Mouse (Mus musculus): ENCODE measurements at regions not wholly inside any gene's neighbourhood (a gene's known extent, or its start where the extent isn't known, plus 50 kb on each side); places are given as distances from the start of the nearest gene placed in this dataset.

DNA sequence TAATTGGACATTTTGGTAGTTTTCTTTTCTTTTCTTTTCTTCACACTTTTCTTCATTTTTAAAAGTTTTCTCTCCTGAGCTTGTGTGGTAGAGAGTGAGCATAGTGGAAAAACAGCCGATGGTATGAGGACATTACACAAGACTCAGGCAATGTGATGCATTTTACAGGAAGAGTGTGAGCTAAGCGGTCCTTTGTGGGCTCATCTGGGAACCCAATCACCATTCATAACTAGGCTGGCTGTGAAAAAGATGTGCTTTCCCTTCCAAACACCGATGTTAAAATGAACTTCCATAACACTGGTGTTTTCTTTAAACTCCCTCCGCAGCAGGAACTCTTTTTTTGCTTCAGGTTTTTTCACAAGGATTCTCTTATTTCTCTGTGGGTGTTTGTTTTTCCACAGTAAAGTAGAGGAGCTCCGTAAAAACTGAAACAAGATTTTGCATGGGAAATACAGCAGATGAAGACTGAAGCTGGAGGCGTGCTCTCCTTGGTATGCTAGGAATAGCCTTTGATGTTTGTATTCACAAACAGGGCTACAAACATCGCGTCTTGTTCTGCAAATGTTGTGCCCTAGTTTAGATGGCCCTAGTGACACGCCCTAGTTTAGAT is 92.8 kb upstream of the Ranbp3l start:
- Histone ChIP-seq H3K27me3 (ENCODE audit: control insufficient read depth, insufficient read depth, low read length) (no peaks in the 10 kb centered on the region), H3K4me1 (ENCODE audit: control insufficient read depth, insufficient read depth, low read length) (no peaks in the 10 kb centered on the region), H3K4me3 (replicated peaks; ENCODE audit: insufficient read depth, low read depth, low read length) (no peak overlapping the region), H3K27ac (ENCODE audit: insufficient read depth, low read length) (no peak overlapping the region)
- DNase-seq = no peak
- 84% methylated on average over 9 of the region's 9 CpGs for WGBS
- TF ChIP-seq CTCF (IDR thresholded peaks at IDR 0.05; ENCODE audit: borderline replicate concordance, insufficient read depth, low read depth, low read length) (no peak), POLR2A (IDR thresholded peaks at IDR 0.05; ENCODE audit: borderline replicate concordance, insufficient read depth, low read length) (no peak)

DNA sequence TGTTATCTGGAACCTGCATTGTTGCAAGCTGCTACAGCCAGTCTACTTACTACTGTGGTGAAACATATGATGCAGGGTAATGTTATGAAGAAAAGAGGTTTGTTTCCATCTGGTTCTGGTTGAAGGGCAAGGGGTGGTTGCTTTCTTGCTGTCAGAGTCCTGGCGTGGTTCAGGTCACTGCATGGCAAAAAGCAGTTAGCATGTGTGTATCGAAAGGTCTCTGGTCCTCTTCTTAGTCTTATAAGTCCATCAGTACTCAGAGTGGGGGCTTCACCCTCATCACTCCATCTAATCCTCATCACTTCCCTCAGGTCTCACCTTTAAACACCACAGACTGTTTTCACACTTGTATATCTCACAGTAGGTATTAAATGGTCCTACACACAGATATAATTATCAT is 99.7 kb upstream of the Ranbp3l start:
- no peak for TF ChIP-seq POLR2A (IDR thresholded peaks at IDR 0.05; ENCODE audit: borderline replicate concordance, insufficient read depth, low read length)
- TF ChIP-seq CTCF (IDR thresholded peaks at IDR 0.05; ENCODE audit: borderline replicate concordance, insufficient read depth, low read depth, low read length) = no peak
- Histone ChIP-seq H3K27me3 (ENCODE audit: control insufficient read depth, insufficient read depth, low read length) (no peaks in the 10 kb centered on the region), H3K4me3 (replicated peaks; ENCODE audit: insufficient read depth, low read depth, low read length) (no peak overlapping the region), H3K4me1 (ENCODE audit: control insufficient read depth, insufficient read depth, low read length) (no peaks in the 10 kb centered on the region), H3K27ac (ENCODE audit: insufficient read depth, low read length) (no peak overlapping the region)
- 88% methylated on average over 2 of the region's 2 CpGs for WGBS
- no peak for DNase-seq

DNA sequence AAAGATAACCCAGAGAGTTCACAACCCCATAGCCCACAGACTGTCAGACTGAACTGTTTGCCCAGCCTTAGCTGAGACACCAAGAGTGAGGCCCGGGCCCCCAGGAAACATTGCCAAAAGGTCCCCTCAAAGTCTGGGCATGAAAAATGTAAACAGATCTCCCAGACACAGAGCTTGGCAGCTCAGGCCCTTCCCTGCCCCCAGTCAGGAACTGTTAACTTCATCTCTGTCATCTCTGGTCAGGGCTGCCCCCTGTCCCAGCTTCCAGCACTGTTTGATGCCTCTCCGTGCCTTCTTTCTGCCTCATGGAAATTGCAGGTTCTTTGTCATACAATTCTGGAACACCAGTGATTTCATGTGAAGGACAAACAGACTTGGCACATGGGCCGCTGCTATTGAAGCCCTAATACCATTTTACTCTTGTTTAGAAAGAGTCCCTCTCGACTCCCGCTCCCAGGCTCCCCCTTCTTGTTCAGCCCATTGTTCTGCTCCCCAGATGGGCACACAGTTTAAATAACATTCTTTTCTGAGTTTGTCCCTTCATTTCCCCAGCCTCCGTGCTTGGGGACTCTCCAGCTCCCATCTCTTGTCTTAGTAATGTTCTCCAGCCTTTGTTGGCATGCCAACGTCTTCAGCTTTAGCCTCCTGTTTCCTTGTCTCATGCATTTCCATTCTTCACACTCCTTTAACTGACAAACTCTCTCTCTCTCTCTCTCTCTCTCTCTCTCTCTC is 100.4 kb upstream of the Ranbp3l start:
- Histone ChIP-seq H3K27ac (ENCODE audit: insufficient read depth, low read length) (no peak overlapping the region), H3K4me3 (replicated peaks; ENCODE audit: insufficient read depth, low read depth, low read length) (no peak overlapping the region), H3K27me3 (ENCODE audit: control insufficient read depth, insufficient read depth, low read length) (no peaks in the 10 kb centered on the region), H3K4me1 (ENCODE audit: control insufficient read depth, insufficient read depth, low read length) (no peaks in the 10 kb centered on the region)
- no peak for DNase-seq
- 31% methylated on average over 7 of the region's 7 CpGs for WGBS
- TF ChIP-seq CTCF (IDR thresholded peaks at IDR 0.05; ENCODE audit: borderline replicate concordance, insufficient read depth, low read depth, low read length) (no peak), POLR2A (IDR thresholded peaks at IDR 0.05; ENCODE audit: borderline replicate concordance, insufficient read depth, low read length) (no peak)

DNA sequence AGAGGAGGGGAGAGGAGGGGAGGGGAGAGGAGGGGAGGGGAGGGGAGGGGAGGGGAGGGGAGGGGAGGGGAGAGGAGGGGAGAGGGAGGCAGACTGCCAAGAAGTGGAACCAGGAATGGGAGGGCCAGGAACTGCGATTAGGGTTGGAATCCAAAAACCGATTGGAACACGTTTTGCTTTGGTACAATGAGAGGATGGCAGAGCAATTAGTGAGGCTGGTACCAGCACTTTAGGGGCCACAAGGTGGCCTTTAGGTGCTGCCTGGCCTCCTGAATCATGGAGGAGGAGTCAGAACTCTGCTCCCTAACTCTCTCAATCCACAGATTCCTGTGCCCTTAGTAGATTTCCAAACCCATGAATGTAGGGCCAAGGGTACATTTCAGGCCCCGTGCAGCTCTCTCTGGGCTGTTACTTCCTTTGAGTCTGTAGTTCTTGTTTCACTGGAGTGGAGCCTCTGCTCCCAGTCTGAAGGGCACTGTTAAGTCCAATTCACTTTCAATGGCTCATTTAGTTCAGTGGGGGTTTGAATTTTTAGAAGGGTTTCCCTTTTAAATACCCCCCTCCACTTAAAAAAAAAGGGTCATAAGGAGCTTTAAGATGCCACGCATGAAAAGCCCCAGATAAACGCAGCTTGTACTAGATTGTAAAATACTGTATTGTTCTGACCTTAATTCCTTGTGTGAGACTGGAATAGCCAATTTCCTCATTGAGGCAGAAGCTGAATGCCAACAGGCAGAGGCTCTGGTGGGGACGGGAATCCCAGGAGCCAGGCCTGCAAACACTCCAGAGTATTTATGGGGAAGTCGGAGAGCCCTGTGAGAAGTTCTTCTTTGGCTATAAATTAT is 102.4 kb upstream of the Ranbp3l start:
- H3K4me1 ChIP-seq (ENCODE audit: control insufficient read depth, insufficient read depth, low read length) = no peaks in the 10 kb centered on the region
- H3K4me3 ChIP-seq (replicated peaks; ENCODE audit: insufficient read depth, low read depth, low read length) = no peak overlapping the region
- no peak for DNase-seq
- H3K27ac ChIP-seq (ENCODE audit: insufficient read depth, low read length) = no peak overlapping the region
- H3K27me3 ChIP-seq (ENCODE audit: control insufficient read depth, insufficient read depth, low read length) = no peaks in the 10 kb centered on the region
- TF ChIP-seq CTCF (IDR thresholded peaks at IDR 0.05; ENCODE audit: borderline replicate concordance, insufficient read depth, low read depth, low read length) (no peak), POLR2A (IDR thresholded peaks at IDR 0.05; ENCODE audit: borderline replicate concordance, insufficient read depth, low read length) (no peak)
- WGBS = 63% methylated on average over 8 of the region's 8 CpGs

GRCm38 (mm10) chr15:8856419-8857084 is 111.2 kb upstream of the Ranbp3l start:
- no peak overlapping the region for H3K4me3 ChIP-seq (replicated peaks; ENCODE audit: insufficient read depth, low read depth, low read length)
- no peaks in the 10 kb centered on the region for H3K27me3 ChIP-seq (ENCODE audit: control insufficient read depth, insufficient read depth, low read length)
- no peak for DNase-seq
- no peak for TF ChIP-seq CTCF (IDR thresholded peaks at IDR 0.05; ENCODE audit: borderline replicate concordance, insufficient read depth, low read depth, low read length)
- TF ChIP-seq POLR2A (IDR thresholded peaks at IDR 0.05; ENCODE audit: borderline replicate concordance, insufficient read depth, low read length) = no peak
- 58% methylated on average over 11 of the region's 11 CpGs for WGBS
- H3K27ac ChIP-seq (ENCODE audit: insufficient read depth, low read length) = no peak overlapping the region
- H3K4me1 ChIP-seq (ENCODE audit: control insufficient read depth, insufficient read depth, low read length) = no peaks in the 10 kb centered on the region

DNA sequence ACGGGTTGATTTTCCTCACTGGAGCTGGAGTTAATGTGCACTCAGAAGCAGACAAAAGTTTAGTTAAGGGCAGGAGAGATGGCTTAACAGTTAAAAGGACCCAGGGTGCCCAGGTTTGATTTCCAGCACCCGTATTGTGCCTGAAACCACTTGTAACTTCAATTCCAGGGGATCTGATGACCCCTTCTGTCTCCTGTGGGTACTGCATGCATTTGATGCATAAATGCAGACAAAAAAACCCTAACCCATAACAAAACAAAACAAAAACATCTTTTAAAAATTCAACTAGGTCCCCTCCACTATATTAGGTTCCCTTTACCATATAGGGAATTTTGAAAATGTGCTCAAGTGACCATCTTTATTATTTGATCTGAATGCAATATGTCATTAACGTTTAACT is 112.2 kb upstream of the Ranbp3l start:
- Histone ChIP-seq H3K4me3 (replicated peaks; ENCODE audit: insufficient read depth, low read depth, low read length) (no peak overlapping the region), H3K27ac (ENCODE audit: insufficient read depth, low read length) (no peak overlapping the region), H3K27me3 (ENCODE audit: control insufficient read depth, insufficient read depth, low read length) (no peaks in the 10 kb centered on the region), H3K4me1 (ENCODE audit: control insufficient read depth, insufficient read depth, low read length) (no peaks in the 10 kb centered on the region)
- 97% methylated on average over 3 of the region's 3 CpGs for WGBS
- DNase-seq = no peak
- TF ChIP-seq POLR2A (IDR thresholded peaks at IDR 0.05; ENCODE audit: borderline replicate concordance, insufficient read depth, low read length) = no peak
- TF ChIP-seq CTCF (IDR thresholded peaks at IDR 0.05; ENCODE audit: borderline replicate concordance, insufficient read depth, low read depth, low read length) = no peak

DNA sequence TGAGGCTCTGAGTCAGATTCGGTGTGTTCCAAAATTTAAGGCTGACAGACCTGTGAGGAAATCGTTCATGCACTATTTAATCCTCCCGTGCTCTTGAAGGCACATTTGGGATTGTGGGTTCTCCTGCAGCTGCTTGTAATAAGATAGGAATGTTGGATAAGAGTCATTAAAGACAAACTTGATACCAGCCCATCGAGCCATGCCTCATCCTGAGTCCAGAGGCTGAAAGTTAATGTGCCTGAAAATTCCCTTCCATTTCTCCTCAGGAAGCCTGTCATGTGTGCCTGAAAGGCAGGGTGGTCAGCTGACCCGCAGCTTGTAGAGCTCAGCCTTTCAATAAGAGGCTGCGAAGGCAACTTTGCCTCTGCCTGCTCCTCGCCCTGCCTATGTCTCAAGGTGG is 113.4 kb upstream of the Ranbp3l start:
- H3K4me3 ChIP-seq (replicated peaks; ENCODE audit: insufficient read depth, low read depth, low read length) = no peak overlapping the region
- no peaks in the 10 kb centered on the region for H3K4me1 ChIP-seq (ENCODE audit: control insufficient read depth, insufficient read depth, low read length)
- no peak for DNase-seq
- H3K27me3 ChIP-seq (ENCODE audit: control insufficient read depth, insufficient read depth, low read length) = no peaks in the 10 kb centered on the region
- H3K27ac ChIP-seq (ENCODE audit: insufficient read depth, low read length) = no peak overlapping the region
- TF ChIP-seq CTCF (IDR thresholded peaks at IDR 0.05; ENCODE audit: borderline replicate concordance, insufficient read depth, low read depth, low read length) (no peak), POLR2A (IDR thresholded peaks at IDR 0.05; ENCODE audit: borderline replicate concordance, insufficient read depth, low read length) (no peak)
- WGBS = 66% methylated on average over 7 of the region's 7 CpGs
